Mouse (Mus musculus) ES-E14 (cell line): ENCODE measurements at regions not wholly inside any gene's neighbourhood (a gene's known extent, or its start where the extent isn't known, plus 50 kb on each side); places are given as distances from the start of the nearest gene placed in this dataset.

Experiments used
- ZC3H11A ChIP-seq: IDR thresholded peaks from 2 replicates; pipeline ENCODE4 v1.6.1; 2012; ENCODE audit warnings: low read depth, mild to moderate bottlenecking, inconsistent platforms, low read length, borderline replicate concordance
- ZNF384 ChIP-seq: IDR thresholded peaks from 2 replicates; pipeline ENCODE4 v1.6.1; 2012; ENCODE audit warnings: low read depth, low read length, inconsistent platforms

GRCm38 (mm10) chr12:65502045-65502444, 276.7 kb downstream of the Wdr20rt start:
- no peak for TF ChIP-seq ZNF384
- no peak for TF ChIP-seq ZC3H11A
